Mouse (Mus musculus) intestine, embryonic 15.5 days (tissue): ENCODE measurements around the gene Gm2a. TPM values are rescaled to one million over a fixed set of nuclear protein-coding genes. Genes with fewer than 3 reads are reported as not detected.
A peak's percentile ranks its signal among the peaks of the same experiment; 100 is the strongest.

ENCODE experiments used
- ATAC-seq: fragments of 200-750 bp; cut with Nextera tagmentation; 2 replicates; pipeline ENCODE4 v1.8.0; 2017; ENCODE audit warnings: moderate TSS enrichment, moderate library complexity
- H3K27ac ChIP-seq: fragments of 300-500 bp; sonication (generic); 2 replicates; pipeline ENCODE4 v1.5.1; 2015; ENCODE audit warnings: mild to moderate bottlenecking, inconsistent platforms
- H3K27me3 ChIP-seq: fragments of 300-500 bp; sonication (generic); replicated peaks from 2 replicates; pipeline ENCODE4 v1.6.1; 2015; ENCODE audit warnings: inconsistent platforms
- H3K36me3 ChIP-seq: fragments of 300-500 bp; sonication (generic); 2 replicates; pipeline ENCODE4 v1.6.1; 2015; ENCODE audit warnings: inconsistent platforms
- H3K4me1 ChIP-seq: fragments of 300-500 bp; sonication (generic); replicated peaks from 2 replicates; pipeline ENCODE4 v1.6.1; 2015; ENCODE audit warnings: inconsistent platforms
- H3K4me2 ChIP-seq: fragments of 300-500 bp; sonication (generic); replicated peaks from 2 replicates; pipeline ENCODE4 v1.6.1; 2015; ENCODE audit warnings: mild to moderate bottlenecking, inconsistent platforms
- H3K4me3 ChIP-seq: fragments of 300-500 bp; sonication (generic); replicated peaks from 2 replicates; pipeline ENCODE4 v1.5.1; 2015; ENCODE audit warnings: inconsistent platforms
- H3K9ac ChIP-seq: fragments of 300-500 bp; sonication (generic); 2 replicates; pipeline ENCODE4 v1.6.1; 2015; ENCODE audit warnings: inconsistent platforms
- H3K9me3 ChIP-seq: fragments of 300-500 bp; sonication (generic); 2 replicates; pipeline ENCODE4 v1.6.1; 2016; ENCODE audit warnings: inconsistent platforms
- WGBS: fragments of 180-500 bp; shearing (Covaris S2); methylation state at CpG from one replicate; pipeline ENCODE4 v1.1.7; 2015; 5-methylcytosine and 5-hydroxymethylcytosine counted together
- polyA plus RNA-seq: library from polyadenylated mRNA; unstranded; fragments of >200 nt; fragmentation: Nextera tagmentation; extraction: Ambion mirVana; gene quantifications from 2 replicates; pipeline ENCODE4 v1.2.1, GENCODE M21; 2015

The Gm2a gene
- polyA plus RNA-seq, result 19.3 and 20.9 TPM in 2 replicates

- 2% methylated on average over 45 of the region's 45 CpGs for WGBS
Observed at GRCm38 (mm10) chr11:55097463-55098188, at the start of gene Gm2a. Gene Gm2a (plus strand): TSS chr11:55098115.

DNA sequence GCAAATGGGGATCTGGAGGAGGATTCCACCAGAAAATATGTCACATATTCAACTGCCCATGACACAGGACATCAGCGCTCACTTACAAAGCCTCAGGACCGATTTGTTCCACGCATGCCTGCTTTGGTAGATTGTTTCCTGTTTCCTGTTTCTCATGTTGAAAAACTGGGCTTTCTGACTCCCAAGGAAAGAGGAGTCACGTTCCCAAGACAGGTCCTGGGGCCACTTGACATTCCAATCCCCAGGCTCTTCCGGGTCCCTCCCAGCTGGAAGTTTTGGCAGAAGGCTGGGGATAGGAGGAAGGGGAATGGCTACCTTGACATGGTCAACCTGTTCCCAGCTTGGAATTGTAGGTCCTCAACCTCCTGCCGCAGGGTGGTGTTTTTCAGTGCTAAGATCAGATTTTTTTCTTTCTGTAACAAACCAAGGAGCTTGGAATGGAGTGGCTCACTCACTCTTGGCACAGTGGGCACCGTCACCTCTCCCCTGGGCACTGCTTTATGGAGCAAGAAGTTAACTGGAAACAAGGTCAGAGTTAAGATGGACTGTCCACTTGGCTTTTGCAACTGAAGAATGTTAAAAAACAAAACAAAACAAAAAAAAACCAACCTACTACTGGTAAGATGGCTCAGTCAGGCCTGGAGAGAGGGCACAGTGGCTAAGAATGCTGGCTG, 46.9 kb upstream of the Gm2a start:
- no peak overlapping the region for H3K4me3 ChIP-seq
- no peaks in the 10 kb centered on the region for H3K4me1 ChIP-seq
- H3K9ac ChIP-seq, result no peak overlapping the region
- no peak overlapping the region for H3K4me2 ChIP-seq
- H3K36me3 ChIP-seq, result no peaks in the 10 kb centered on the region
- ATAC-seq, result no peak
- 73% methylated on average over 7 of the region's 7 CpGs for WGBS
- no peaks in the 10 kb centered on the region for H3K9me3 ChIP-seq
- no peak overlapping the region for H3K27ac ChIP-seq
- H3K27me3 ChIP-seq, result no peaks in the 10 kb centered on the region

More at GRCm38 (mm10) chr11:55097463-55098188, at the start of gene Gm2a:
- Histone ChIP-seq H3K4me1 (peaks cover 5% of the 10 kb centered on the region; the same call in 1 of the 2 replicates), H3K9me3 (no peaks in the 10 kb centered on the region), H3K9ac (peak within 1 kb of the TSS; percentile 59), H3K36me3 (no peaks in the 10 kb centered on the region), H3K27ac (peak within 1 kb of the TSS; percentile 78), H3K27me3 (no peaks in the 10 kb centered on the region), H3K4me2 (peak within 1 kb of the TSS; percentile 83), H3K4me3 (peak within 1 kb of the TSS; percentile 55)
- peak; percentile 97 for ATAC-seq

DNA sequence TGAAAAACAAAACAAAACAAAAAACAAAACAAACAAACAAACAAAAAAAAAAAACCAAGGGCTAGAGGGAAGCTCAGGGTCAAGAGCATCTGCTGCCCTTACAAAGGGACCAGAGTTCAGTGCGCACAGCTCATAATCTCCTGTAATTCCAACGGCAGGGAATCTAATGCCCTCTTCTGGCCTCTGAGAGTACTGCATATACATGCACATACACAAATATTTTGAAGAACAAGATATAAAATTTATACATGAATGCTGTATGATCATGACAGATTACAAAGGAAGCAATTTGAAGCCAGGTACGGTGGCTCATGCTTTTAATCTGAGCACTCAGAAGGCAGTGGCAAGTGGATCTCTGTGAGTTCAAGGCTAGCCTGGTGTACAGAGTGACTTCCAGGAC, 40.4 kb upstream of the Gm2a start:
- Histone ChIP-seq H3K9me3 (no peaks in the 10 kb centered on the region), H3K4me2 (no peak overlapping the region), H3K4me3 (no peak overlapping the region), H3K36me3 (no peaks in the 10 kb centered on the region), H3K4me1 (no peaks in the 10 kb centered on the region), H3K9ac (no peak overlapping the region), H3K27ac (no peak overlapping the region), H3K27me3 (no peaks in the 10 kb centered on the region)
- ATAC-seq, result no peak
- 85% methylated on average over 3 of the region's 3 CpGs for WGBS

GRCm38 (mm10) chr11:55060802-55061201, 37.1 kb upstream of the Gm2a start:
- Histone ChIP-seq H3K4me1 (no peaks in the 10 kb centered on the region), H3K4me3 (no peak overlapping the region), H3K27me3 (no peaks in the 10 kb centered on the region), H3K36me3 (no peaks in the 10 kb centered on the region), H3K9ac (no peak overlapping the region), H3K9me3 (no peaks in the 10 kb centered on the region), H3K4me2 (no peak overlapping the region), H3K27ac (no peak overlapping the region)
- 86% methylated on average over 5 of the region's 5 CpGs for WGBS
- no peak for ATAC-seq

GRCm38 (mm10) chr11:55062856-55063255, 35.1 kb upstream of the Gm2a start:
- H3K4me2 ChIP-seq, result no peak overlapping the region
- 37% methylated on average over 5 of the region's 5 CpGs for WGBS
- ATAC-seq, result no peak
- H3K4me3 ChIP-seq, result no peak overlapping the region
- H3K27me3 ChIP-seq, result no peaks in the 10 kb centered on the region
- H3K27ac ChIP-seq, result no peak overlapping the region
- no peaks in the 10 kb centered on the region for H3K9me3 ChIP-seq
- H3K36me3 ChIP-seq, result no peaks in the 10 kb centered on the region
- H3K9ac ChIP-seq, result no peak overlapping the region
- H3K4me1 ChIP-seq, result no peaks in the 10 kb centered on the region

- H3K36me3 ChIP-seq, result no peaks in the 10 kb centered on the region
- WGBS, result 58% methylated on average over 4 of the region's 4 CpGs
- no peak overlapping the region for H3K4me3 ChIP-seq
- H3K27ac ChIP-seq, result no peak overlapping the region
- H3K27me3 ChIP-seq, result no peaks in the 10 kb centered on the region
- H3K9ac ChIP-seq, result no peak overlapping the region
- no peak for ATAC-seq
- H3K9me3 ChIP-seq, result no peaks in the 10 kb centered on the region
- H3K4me1 ChIP-seq, result 0 out of 2 replicates have a peak, but pooled peaks cover 2% of the 10 kb centered on the region
- H3K4me2 ChIP-seq, result no peak overlapping the region
Observed at GRCm38 (mm10) chr11:55066921-55067320, 31.0 kb upstream of the Gm2a start.

- no peaks in the 10 kb centered on the region for H3K9me3 ChIP-seq
- no peaks in the 10 kb centered on the region for H3K27me3 ChIP-seq
- H3K4me1 ChIP-seq, result 0 out of 2 replicates have a peak, but pooled peaks cover 2% of the 10 kb centered on the region
- ATAC-seq, result no peak
- H3K36me3 ChIP-seq, result no peaks in the 10 kb centered on the region
- 36% methylated on average over 2 of the region's 2 CpGs for WGBS
- H3K9ac ChIP-seq, result no peak overlapping the region
- H3K27ac ChIP-seq, result no peak overlapping the region
- H3K4me3 ChIP-seq, result no peak overlapping the region
- H3K4me2 ChIP-seq, result no peak overlapping the region
Observed at GRCm38 (mm10) chr11:55069023-55069422, 28.9 kb upstream of the Gm2a start.

DNA sequence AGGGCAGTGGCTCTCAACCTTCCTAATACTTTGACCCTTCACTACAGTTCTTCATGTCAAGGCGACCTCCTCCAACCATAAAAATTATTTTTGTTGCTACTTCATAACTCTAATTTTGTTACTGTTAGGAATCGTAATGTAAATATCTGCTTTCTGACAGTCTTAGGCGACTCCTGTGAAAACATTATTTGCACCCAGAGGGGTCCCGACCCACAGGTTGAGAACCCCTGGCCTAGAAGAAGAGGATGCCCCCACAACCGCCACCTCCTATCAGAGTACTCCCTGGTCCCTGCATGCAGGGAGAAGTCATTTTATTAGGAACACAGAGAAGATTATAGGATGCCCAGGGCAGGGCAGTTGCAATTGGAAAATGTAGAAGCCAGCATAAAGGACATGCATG, 26.6 kb upstream of the Gm2a start:
- Histone ChIP-seq H3K9me3 (no peaks in the 10 kb centered on the region), H3K27ac (no peak overlapping the region), H3K4me3 (no peak overlapping the region), H3K9ac (no peak overlapping the region), H3K36me3 (no peaks in the 10 kb centered on the region), H3K4me1 (0 out of 2 replicates have a peak, but pooled peaks cover 2% of the 10 kb centered on the region), H3K4me2 (no peak overlapping the region), H3K27me3 (no peaks in the 10 kb centered on the region)
- 87% methylated on average over 5 of the region's 5 CpGs for WGBS
- no peak for ATAC-seq

GRCm38 (mm10) chr11:55072467-55072866, 25.4 kb upstream of the Gm2a start:
- Histone ChIP-seq H3K27ac (no peak overlapping the region), H3K4me2 (no peak overlapping the region), H3K36me3 (no peaks in the 10 kb centered on the region), H3K4me1 (peaks cover 6% of the 10 kb centered on the region), H3K4me3 (no peak overlapping the region), H3K9me3 (no peaks in the 10 kb centered on the region), H3K27me3 (no peaks in the 10 kb centered on the region), H3K9ac (no peak overlapping the region)
- ATAC-seq, result no peak
- 80% methylated on average over 8 of the region's 8 CpGs for WGBS

DNA sequence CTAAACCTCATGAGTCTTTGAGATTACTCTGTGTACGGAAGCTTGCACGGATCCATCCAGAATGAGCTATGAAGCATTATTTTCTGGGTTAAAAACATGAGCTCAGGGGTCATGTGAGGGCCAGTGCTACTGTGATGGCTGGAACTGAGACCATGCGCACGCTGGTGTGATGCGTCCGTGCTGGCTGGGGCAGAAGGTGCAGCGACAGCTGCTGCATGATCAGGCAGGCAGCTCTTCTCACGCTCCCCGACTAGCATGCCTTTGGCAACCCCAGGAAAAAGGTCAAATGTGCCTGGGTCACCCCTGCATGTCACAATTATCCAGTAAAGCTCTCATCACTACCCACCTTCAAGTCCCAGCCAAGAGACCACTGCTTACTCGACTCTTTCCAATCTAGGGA, 24.7 kb upstream of the Gm2a start:
- Histone ChIP-seq H3K36me3 (no peaks in the 10 kb centered on the region), H3K27me3 (no peaks in the 10 kb centered on the region), H3K9ac (no peak overlapping the region), H3K27ac (no peak overlapping the region), H3K4me3 (no peak overlapping the region), H3K4me1 (peaks cover 7% of the 10 kb centered on the region), H3K4me2 (no peak overlapping the region), H3K9me3 (no peaks in the 10 kb centered on the region)
- no peak for ATAC-seq
- WGBS, result 67% methylated on average over 10 of the region's 10 CpGs

DNA sequence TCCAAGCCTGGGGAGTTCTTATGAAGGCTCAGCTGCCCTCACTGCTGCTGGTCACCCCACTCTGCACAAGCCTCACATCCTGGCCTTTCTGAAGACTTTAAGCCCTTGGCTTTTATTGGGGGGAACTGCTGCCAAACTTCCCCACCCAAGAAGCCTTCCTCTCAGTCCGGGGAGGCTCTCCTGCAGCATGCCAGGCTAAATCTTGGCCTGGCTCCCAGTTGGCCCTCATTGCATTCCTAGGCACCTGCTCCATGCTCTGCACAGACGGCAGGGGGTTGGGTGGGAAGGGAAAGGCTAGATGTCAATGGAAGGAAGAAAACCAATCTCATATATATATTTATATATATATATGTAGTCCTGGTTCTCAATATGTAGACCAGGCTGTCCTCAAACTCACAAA, 22.3 kb upstream of the Gm2a start:
- Histone ChIP-seq H3K27me3 (no peaks in the 10 kb centered on the region), H3K4me2 (no peak overlapping the region), H3K9me3 (no peaks in the 10 kb centered on the region), H3K9ac (no peak overlapping the region), H3K27ac (no peak overlapping the region), H3K36me3 (no peaks in the 10 kb centered on the region), H3K4me3 (no peak overlapping the region), H3K4me1 (peaks cover 5% of the 10 kb centered on the region)
- WGBS, result 65% methylated on average over 2 of the region's 2 CpGs
- ATAC-seq, result no peak

GRCm38 (mm10) chr11:55076234-55076633, 21.7 kb upstream of the Gm2a start:
- H3K27ac ChIP-seq, result no peak overlapping the region
- H3K9me3 ChIP-seq, result no peaks in the 10 kb centered on the region
- H3K36me3 ChIP-seq, result no peaks in the 10 kb centered on the region
- H3K4me3 ChIP-seq, result no peak overlapping the region
- ATAC-seq, result no peak
- H3K4me2 ChIP-seq, result no peak overlapping the region
- H3K9ac ChIP-seq, result no peak overlapping the region
- H3K4me1 ChIP-seq, result peaks cover 5% of the 10 kb centered on the region
- 88% methylated on average over 5 of the region's 5 CpGs for WGBS
- H3K27me3 ChIP-seq, result no peaks in the 10 kb centered on the region
